ENCODE assay signal across 11 mouse cellular contexts in genomic region chr6:18621372-18622262, GRCm38 (mm10).
A peak's percentile ranks its signal among the peaks of the same experiment; 100 is the strongest.
DNase-seq lines count a peak whose midpoint lies in the region; ATAC-seq lines count a peak whose summit lies in the region.
"Had no signal": no experiment of that assay in that cellular context is flagged by ENCODE, and none has a peak within 500 bp of the region (broad histone marks: within the 10 kb centered on the region; RNA-seq: fewer than 3 reads in every experiment).

No protein-coding gene starts in this region.

- H3K9ac ChIP-seq in embryonic facial prominence, embryonic 12.5 days = no peak overlapping the region
- no peak overlapping the region for H3K9ac ChIP-seq in liver, embryonic 11.5 days (ENCODE audit: low read depth, low read length)

- peak overlapping the region; percentile 41; the same call in 1 of the 2 replicates for H3K27ac ChIP-seq in embryonic facial prominence, embryonic 12.5 days
- no peak overlapping the region for H3K27ac ChIP-seq in liver, embryonic 11.5 days (ENCODE audit: low read depth, low read length)

- no peaks in the 10 kb centered on the region for H3K36me3 ChIP-seq in embryonic facial prominence, embryonic 12.5 days
- no peaks in the 10 kb centered on the region for H3K36me3 ChIP-seq in liver, embryonic 11.5 days (ENCODE audit: control insufficient read depth, insufficient read depth, low read length)

- 0 out of 2 replicates have a peak, but pooled peaks have one; percentile 10 for ATAC-seq in embryonic facial prominence, embryonic 12.5 days (ENCODE audit: insufficient number of reproducible peaks, insufficient read depth, low FRiP score, low TSS enrichment)
- no peak for ATAC-seq in liver, embryonic 11.5 days (replicated peaks; ENCODE audit: low FRiP score)

- 43% methylated on average over 6 of the region's 6 CpGs for WGBS in embryonic facial prominence, embryonic 12.5 days
- 79% methylated on average over 6 of the region's 6 CpGs for WGBS in liver, embryonic 11.5 days

- no peaks in the 10 kb centered on the region for H3K9me3 ChIP-seq in embryonic facial prominence, embryonic 12.5 days
- no peaks in the 10 kb centered on the region for H3K9me3 ChIP-seq in liver, embryonic 11.5 days (ENCODE audit: control insufficient read depth, low read length)

- DNase-seq in embryo, embryonic 11 days = peak; percentile 8
- DNase-seq in embryo, embryonic 10 days (ENCODE audit: low spot score) = no peak
- DNase-seq in left cerebral cortex, adult 9 months (ENCODE audit: low spot score in 2 of 2) = peak; percentile 19 to 42
- DNase-seq in left cerebral cortex, postnatal 36 days (ENCODE audit: low spot score in 2 of 2) = no peak
- peak; percentile 21 to 32 for DNase-seq in layer of hippocampus, adult 8-10 months (ENCODE audit: low spot score in 2 of 2)
- DNase-seq in heart, postnatal 14 days = no peak
- DNase-seq in liver, embryonic 11.5 days (ENCODE audit: low spot score) = no peak
- DNase-seq: cerebellum, adult 9-11 months; kidney, adult 9 months had no signal

- no peak overlapping the region for H3K4me2 ChIP-seq in embryonic facial prominence, embryonic 12.5 days (replicated peaks)
- no peak overlapping the region for H3K4me2 ChIP-seq in liver, embryonic 11.5 days

- H3K27me3 ChIP-seq in embryonic facial prominence, embryonic 12.5 days = no peaks in the 10 kb centered on the region
- H3K27me3 ChIP-seq in liver, embryonic 11.5 days (replicated peaks; ENCODE audit: control insufficient read depth, insufficient read depth, low read length) = no peaks in the 10 kb centered on the region
- H3K27me3 ChIP-seq: CH12.LX had no signal

- H3K4me3 ChIP-seq in embryonic facial prominence, embryonic 12.5 days = no peak overlapping the region
- no peak overlapping the region for H3K4me3 ChIP-seq in liver, embryonic 11.5 days (ENCODE audit: low read depth, low read length)

- intact Hi-C loops in left cerebral cortex, postnatal 36 days (cut with DNase I) = no loop called here
- intact Hi-C loops in heart, postnatal 14 days (cut with DNase I) = no loop called here

- H3K4me1 ChIP-seq in embryonic facial prominence, embryonic 12.5 days = peaks cover 12% of the 10 kb centered on the region; the same call in 1 of the 2 replicates
- no peaks in the 10 kb centered on the region for H3K4me1 ChIP-seq in liver, embryonic 11.5 days (replicated peaks; ENCODE audit: control insufficient read depth, insufficient read depth, low read length)

Comparison
In these comparisons a context has a peak if more than half of its experiments do, and no peak if none do; other contexts are left out.
1. DNase-seq: peak in embryo, embryonic 11 days (single experiment), left cerebral cortex, adult 9 months (2 of 2) and layer of hippocampus, adult 8-10 months (2 of 2); none in embryo, embryonic 10 days (single experiment), left cerebral cortex, postnatal 36 days (0 of 2), heart, postnatal 14 days (0 of 2) and liver, embryonic 11.5 days (single experiment).